Mouse (Mus musculus) hindbrain, postnatal 0 days (tissue): ENCODE results near the gene Fau. TPM values are rescaled to one million over a fixed set of nuclear protein-coding genes. Genes with fewer than 3 reads are reported as not detected.

Experiments used
- ATAC-seq: fragments of 200-750 bp; cut with Nextera tagmentation; 2 replicates; pipeline ENCODE4 v1.8.0; 2017; ENCODE audit warnings: mild to moderate bottlenecking, moderate TSS enrichment, moderate library complexity
- DNase-seq: peaks from one replicate; pipeline ENCODE4 v3.0.0-alpha.2; 2015; ENCODE audit warnings: low spot score
- H3K27ac ChIP-seq: fragments of 300-500 bp; sonication (generic); 2 replicates; pipeline ENCODE4 v1.5.1; 2014; ENCODE audit warnings: mild to moderate bottlenecking
- H3K27me3 ChIP-seq: fragments of 300-500 bp; sonication (generic); 2 replicates; pipeline ENCODE4 v1.6.1; 2014; ENCODE audit warnings: low read length, mixed read lengths; ENCODE audit not compliant: insufficient read depth
- H3K36me3 ChIP-seq: fragments of 300-500 bp; sonication (generic); 2 replicates; pipeline ENCODE4 v1.6.1; 2014; ENCODE audit warnings: low read length, mixed read lengths; ENCODE audit not compliant: insufficient read depth
- H3K4me1 ChIP-seq: fragments of 300-500 bp; sonication (generic); 2 replicates; pipeline ENCODE4 v1.6.1; 2014; ENCODE audit warnings: antibody characterized with exemption, low read length, mixed read lengths; ENCODE audit not compliant: insufficient read depth
- H3K4me2 ChIP-seq: fragments of 300-500 bp; sonication (generic); 2 replicates; pipeline ENCODE4 v1.6.1; 2014; ENCODE audit warnings: low read depth, mild to moderate bottlenecking, low read length, moderate library complexity, mixed read lengths
- H3K4me3 ChIP-seq: fragments of 300-500 bp; sonication (generic); 2 replicates; pipeline ENCODE4 v1.5.1; 2014; ENCODE audit warnings: low read length
- H3K9ac ChIP-seq: fragments of 300-500 bp; sonication (generic); replicated peaks from 2 replicates; pipeline ENCODE4 v1.6.1; 2014; ENCODE audit warnings: mild to moderate bottlenecking, low read length, moderate library complexity, mixed read lengths
- H3K9me3 ChIP-seq: fragments of 300-500 bp; sonication (generic); 2 replicates; pipeline ENCODE4 v1.6.1; 2016; ENCODE audit warnings: low read length, mixed read lengths
- CTCF ChIP-seq: IDR thresholded peaks from 2 replicates; pipeline ENCODE4 v1.5.1; 2016; ENCODE audit warnings: antibody characterized with exemption, control low read depth, low read depth
- WGBS: fragments of 180-500 bp; shearing (Covaris S2); extraction: QIAGEN DNeasy Blood & Tissue Kit; methylation state at CpG from one replicate; pipeline ENCODE4 v1.1.7; 2014; 5-methylcytosine and 5-hydroxymethylcytosine counted together
- polyA plus RNA-seq: library from polyadenylated mRNA; unstranded; fragments of >200 nt; fragmentation: Nextera tagmentation; extraction: Ambion mirVana; gene quantifications from 2 replicates; pipeline ENCODE4 v1.2.1, GENCODE M21; 2015
- total RNA-seq: library from RNA; depleted of rRNA; stranded (reverse); fragments of >200 nt; gene quantifications from 2 replicates; pipeline ENCODE4 v1.2.3, GENCODE M21; 2014

Gene Fau
- total and polyA plus RNA-seq, 2 experiments from 2014 or later: 668 to 787 TPM

DNA sequence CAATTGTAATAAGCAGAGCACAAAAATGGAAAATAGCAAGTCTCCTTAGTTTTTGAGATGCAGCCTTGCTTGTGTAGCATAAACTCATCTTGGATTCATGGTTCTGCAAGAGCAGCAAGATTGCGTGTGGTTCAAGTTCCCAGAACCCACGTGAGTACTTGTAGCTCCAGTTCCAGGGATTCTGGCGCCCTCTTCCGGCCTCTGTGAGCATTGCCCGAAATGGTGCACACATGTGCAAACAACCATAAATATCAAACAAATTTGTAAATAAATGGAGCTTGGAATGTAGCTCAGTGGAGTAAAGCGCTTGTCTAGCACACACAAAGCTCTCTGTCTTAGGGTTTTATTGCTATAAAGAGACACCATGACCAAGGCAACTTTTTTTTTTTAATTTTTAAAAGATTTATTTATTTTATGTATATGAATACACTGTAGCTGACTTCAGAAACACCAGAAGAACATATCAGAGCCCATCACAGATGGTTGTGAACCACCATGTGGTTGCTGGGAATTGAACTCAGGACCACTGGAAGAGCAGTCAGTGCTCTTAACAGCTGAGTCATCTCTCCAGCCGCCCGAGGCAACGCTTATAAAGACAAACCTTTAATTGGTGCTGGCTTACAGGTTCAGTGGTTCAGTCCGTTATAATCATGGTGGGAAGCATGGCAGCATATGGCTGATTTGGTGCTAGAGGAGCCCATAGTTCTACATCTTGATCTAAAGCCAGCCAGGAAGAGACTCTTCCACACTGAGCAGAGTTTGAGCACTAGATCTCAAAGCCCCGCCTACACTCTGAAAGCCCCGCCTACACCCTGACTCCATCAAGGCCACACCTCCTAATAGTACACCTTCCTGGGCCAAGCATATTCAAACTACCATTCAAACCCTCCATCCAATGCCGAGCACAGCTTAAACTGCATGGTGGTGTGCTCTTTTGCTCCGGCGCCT lies 39.2 kb upstream of the Fau start:
- Histone ChIP-seq H3K4me3 (no peak overlapping the region), H3K9ac (no peak overlapping the region), H3K4me1 (peaks cover 4% of the 10 kb centered on the region; the same call in 1 of the 2 replicates), H3K27me3 (no peaks in the 10 kb centered on the region; the same call in 1 of the 2 replicates), H3K27ac (no peak overlapping the region), H3K36me3 (no peaks in the 10 kb centered on the region), H3K9me3 (no peaks in the 10 kb centered on the region), H3K4me2 (no peak overlapping the region)
- TF ChIP-seq CTCF: peak; percentile 92
- ATAC-seq (no peak), DNase-seq (peak; percentile 90)
- WGBS: 34% methylated on average over 15 of the region's 15 CpGs

DNA sequence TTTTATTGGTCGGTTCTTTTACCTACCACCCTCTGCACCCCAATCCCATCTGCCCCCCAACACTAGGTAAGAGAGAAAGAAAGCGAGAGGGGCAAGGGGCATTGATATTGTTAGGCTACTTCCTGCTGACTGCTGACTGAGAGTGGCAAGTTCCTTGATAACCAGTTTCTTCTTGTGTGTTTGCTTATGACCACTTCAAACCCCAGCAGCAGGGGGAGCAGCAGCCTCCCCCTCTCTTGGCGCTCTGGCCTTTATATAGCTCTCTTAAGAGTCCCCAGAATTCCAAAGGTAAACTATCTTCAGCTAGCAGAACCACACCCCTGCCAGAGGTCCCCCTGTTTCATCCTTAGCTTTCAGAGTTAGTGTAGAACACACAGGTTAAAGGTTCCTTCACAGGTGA lies 37.4 kb upstream of the Fau start:
- no peak for TF ChIP-seq CTCF
- no peak overlapping the region for H3K4me2 ChIP-seq
- no peak overlapping the region for H3K4me3 ChIP-seq
- no peaks in the 10 kb centered on the region for H3K9me3 ChIP-seq
- DNase-seq (no peak), ATAC-seq (no peak)
- no peaks in the 10 kb centered on the region for H3K36me3 ChIP-seq
- H3K27me3 ChIP-seq: no peaks in the 10 kb centered on the region; the same call in 1 of the 2 replicates
- no peak overlapping the region for H3K27ac ChIP-seq
- peaks cover 4% of the 10 kb centered on the region; the same call in 1 of the 2 replicates for H3K4me1 ChIP-seq
- no peak overlapping the region for H3K9ac ChIP-seq
- WGBS: 73% methylated on average over 3 of the region's 3 CpGs

- WGBS: 64% methylated on average over 8 of the region's 8 CpGs
- H3K36me3 ChIP-seq: no peaks in the 10 kb centered on the region
- H3K27me3 ChIP-seq: no peaks in the 10 kb centered on the region
- no peak overlapping the region for H3K4me2 ChIP-seq
- DNase-seq (no peak), ATAC-seq (no peak)
- H3K9ac ChIP-seq: no peak overlapping the region
- H3K4me3 ChIP-seq: no peak overlapping the region
- TF ChIP-seq CTCF: no peak
- no peaks in the 10 kb centered on the region for H3K4me1 ChIP-seq
- H3K9me3 ChIP-seq: no peaks in the 10 kb centered on the region
- H3K27ac ChIP-seq: no peak overlapping the region
These were observed 34.6 kb upstream of the Fau start for GRCm38 (mm10) chr19:6023059-6023458.

- Histone ChIP-seq H3K9me3 (no peaks in the 10 kb centered on the region), H3K4me2 (no peak overlapping the region), H3K9ac (no peak overlapping the region), H3K27me3 (no peaks in the 10 kb centered on the region), H3K27ac (no peak overlapping the region), H3K4me1 (no peaks in the 10 kb centered on the region), H3K4me3 (no peak overlapping the region), H3K36me3 (no peaks in the 10 kb centered on the region)
- DNase-seq (no peak), ATAC-seq (no peak)
- WGBS: 83% methylated on average over 7 of the region's 7 CpGs
- no peak for TF ChIP-seq CTCF
These were observed 33.7 kb upstream of the Fau start for GRCm38 (mm10) chr19:6023930-6024329.

- Histone ChIP-seq H3K27ac (no peak overlapping the region), H3K9ac (no peak overlapping the region), H3K36me3 (no peaks in the 10 kb centered on the region), H3K4me2 (no peak overlapping the region), H3K4me1 (no peaks in the 10 kb centered on the region), H3K4me3 (no peak overlapping the region), H3K9me3 (no peaks in the 10 kb centered on the region), H3K27me3 (no peaks in the 10 kb centered on the region)
- no peak for TF ChIP-seq CTCF
- ATAC-seq (no peak), DNase-seq (no peak)
- WGBS: 81% methylated on average over 6 of the region's 6 CpGs
These were observed 28.7 kb upstream of the Fau start for GRCm38 (mm10) chr19:6028991-6029390.

GRCm38 (mm10) chr19:6029426-6029825 lies 28.2 kb upstream of the Fau start:
- Histone ChIP-seq H3K4me1 (no peaks in the 10 kb centered on the region), H3K9ac (no peak overlapping the region), H3K4me2 (no peak overlapping the region), H3K27ac (no peak overlapping the region), H3K4me3 (no peak overlapping the region), H3K36me3 (no peaks in the 10 kb centered on the region), H3K9me3 (no peaks in the 10 kb centered on the region), H3K27me3 (no peaks in the 10 kb centered on the region)
- WGBS: 77% methylated on average over 9 of the region's 9 CpGs
- DNase-seq (no peak), ATAC-seq (no peak)
- no peak for TF ChIP-seq CTCF
